Mouse (Mus musculus): Measurements from ENCODE around the gene Lipt1. TPM values are rescaled to one million over a fixed set of nuclear protein-coding genes. Genes with fewer than 3 reads are reported as not detected.

Lipt1 gene
- polyA plus RNA-seq, 2 experiments = 6.4 to 9.5 TPM

DNA sequence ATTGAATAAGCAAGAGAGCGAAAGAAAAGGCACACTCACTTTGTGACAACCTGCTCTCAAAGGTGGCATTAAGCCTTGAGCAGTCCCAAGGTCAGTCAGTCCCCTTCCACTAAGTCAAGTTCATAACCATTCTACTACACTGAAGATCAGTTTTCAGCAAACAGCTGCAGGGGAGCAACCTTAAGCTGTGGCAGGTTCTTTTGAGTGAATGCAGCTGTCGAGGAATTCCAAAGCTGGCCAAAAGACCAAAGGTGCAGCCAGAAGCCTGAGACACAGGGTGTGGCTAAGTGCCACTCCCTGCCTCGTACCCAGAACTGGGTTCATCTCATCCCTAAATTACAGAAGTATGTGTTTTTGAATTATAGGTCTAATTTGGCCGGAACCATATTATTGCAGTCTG, 28.3 kb downstream of the Lipt1 start:
- Histone ChIP-seq H3K27ac (replicated peaks; ENCODE audit: low read depth, low read length) (no peak overlapping the region), H3K4me2 (replicated peaks; ENCODE audit: low read depth, low read length, severe bottlenecking) (no peak overlapping the region), H3K36me3 (ENCODE audit: control insufficient read depth, insufficient read depth, low read length) (peaks cover 47% of the 10 kb centered on the region), H3K4me1 (ENCODE audit: control insufficient read depth, insufficient read depth, low read length) (no peaks in the 10 kb centered on the region), H3K4me3 (replicated peaks; ENCODE audit: low read length) (no peak overlapping the region), H3K9ac (ENCODE audit: low read depth, low read length, severe bottlenecking) (no peak overlapping the region), H3K9me3 (ENCODE audit: control insufficient read depth, low read length) (no peaks in the 10 kb centered on the region), H3K27me3 (ENCODE audit: control insufficient read depth, insufficient read depth, low read length) (no peaks in the 10 kb centered on the region)
- TF ChIP-seq POLR2A (IDR thresholded peaks at IDR 0.05; ENCODE audit: borderline replicate concordance, extremely low read depth, insufficient read depth, insufficient read length) = no peak
- no peak for DNase-seq (ENCODE audit: low spot score)
- ATAC-seq (ENCODE audit: low FRiP score, low read depth) = no peak
- WGBS = 70% methylated on average over 4 of the region's 4 CpGs

DNA sequence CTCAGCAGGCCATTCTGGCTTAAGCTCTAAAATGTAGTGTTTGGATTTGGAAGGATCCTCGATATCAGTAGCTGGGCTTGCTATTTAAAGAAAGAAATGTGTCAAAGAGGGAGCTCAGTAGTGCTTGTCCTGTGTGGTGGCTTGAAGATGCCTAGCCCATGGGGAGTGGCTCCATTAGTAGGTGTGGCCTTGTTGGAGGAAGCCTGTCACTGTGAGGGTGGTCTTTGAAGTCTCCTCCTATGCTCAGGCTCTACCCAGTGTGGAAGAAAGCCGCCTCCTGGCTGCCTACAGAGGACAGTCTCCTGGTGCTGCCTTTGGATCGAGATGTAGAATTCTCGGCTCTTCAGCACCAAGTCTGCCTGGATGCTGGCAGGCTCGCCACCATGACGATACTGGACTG, 28.8 kb downstream of the Lipt1 start:
- Histone ChIP-seq H3K4me2 (replicated peaks; ENCODE audit: low read depth, low read length, severe bottlenecking) (no peak overlapping the region), H3K4me3 (replicated peaks; ENCODE audit: low read length) (no peak overlapping the region), H3K36me3 (ENCODE audit: control insufficient read depth, insufficient read depth, low read length) (peaks cover 43% of the 10 kb centered on the region), H3K4me1 (ENCODE audit: control insufficient read depth, insufficient read depth, low read length) (no peaks in the 10 kb centered on the region), H3K9ac (ENCODE audit: low read depth, low read length, severe bottlenecking) (no peak overlapping the region), H3K27ac (replicated peaks; ENCODE audit: low read depth, low read length) (no peak overlapping the region), H3K9me3 (ENCODE audit: control insufficient read depth, low read length) (no peaks in the 10 kb centered on the region), H3K27me3 (ENCODE audit: control insufficient read depth, insufficient read depth, low read length) (no peaks in the 10 kb centered on the region)
- TF ChIP-seq POLR2A (IDR thresholded peaks at IDR 0.05; ENCODE audit: borderline replicate concordance, extremely low read depth, insufficient read depth, insufficient read length) = no peak
- WGBS = 43% methylated on average over 6 of the region's 6 CpGs
- DNase-seq (ENCODE audit: low spot score) (no peak), ATAC-seq (ENCODE audit: low FRiP score, low read depth) (no peak)

DNA sequence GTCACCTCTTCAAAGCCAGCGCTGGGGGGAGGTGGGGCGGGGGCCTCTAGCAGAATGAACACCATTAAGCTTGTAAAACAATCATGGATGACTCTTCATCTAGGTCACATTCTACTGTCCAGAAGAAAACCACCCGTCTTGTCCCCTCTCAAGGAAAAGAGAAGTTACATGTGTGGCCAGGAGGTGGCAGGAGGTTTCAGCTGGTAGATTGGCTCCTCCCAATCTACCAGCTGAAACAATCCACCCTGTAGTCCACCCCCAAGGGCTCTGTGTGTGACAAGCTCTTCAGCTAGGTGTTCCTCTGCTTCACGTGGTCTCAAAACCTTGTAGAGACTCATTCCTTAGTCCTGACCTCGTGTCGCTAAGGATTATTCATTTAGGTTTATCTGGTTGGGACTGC, 31.6 kb downstream of the Lipt1 start:
- no peaks in the 10 kb centered on the region for H3K27me3 ChIP-seq (ENCODE audit: control insufficient read depth, insufficient read depth, low read length)
- H3K27ac ChIP-seq (replicated peaks; ENCODE audit: low read depth, low read length) = no peak overlapping the region
- no peak for ATAC-seq (ENCODE audit: low FRiP score, low read depth)
- no peak overlapping the region for H3K9ac ChIP-seq (ENCODE audit: low read depth, low read length, severe bottlenecking)
- H3K36me3 ChIP-seq (ENCODE audit: control insufficient read depth, insufficient read depth, low read length) = peaks cover 18% of the 10 kb centered on the region
- H3K4me2 ChIP-seq (replicated peaks; ENCODE audit: low read depth, low read length, severe bottlenecking) = no peak overlapping the region
- WGBS = 32% methylated on average over 6 of the region's 6 CpGs
- H3K4me3 ChIP-seq (replicated peaks; ENCODE audit: low read length) = no peak overlapping the region
- H3K9me3 ChIP-seq (ENCODE audit: control insufficient read depth, low read length) = no peaks in the 10 kb centered on the region
- H3K4me1 ChIP-seq (ENCODE audit: control insufficient read depth, insufficient read depth, low read length) = no peaks in the 10 kb centered on the region
- no peak for TF ChIP-seq POLR2A (IDR thresholded peaks at IDR 0.05; ENCODE audit: borderline replicate concordance, extremely low read depth, insufficient read depth, insufficient read length)
- DNase-seq (ENCODE audit: low spot score) = no peak

DNA sequence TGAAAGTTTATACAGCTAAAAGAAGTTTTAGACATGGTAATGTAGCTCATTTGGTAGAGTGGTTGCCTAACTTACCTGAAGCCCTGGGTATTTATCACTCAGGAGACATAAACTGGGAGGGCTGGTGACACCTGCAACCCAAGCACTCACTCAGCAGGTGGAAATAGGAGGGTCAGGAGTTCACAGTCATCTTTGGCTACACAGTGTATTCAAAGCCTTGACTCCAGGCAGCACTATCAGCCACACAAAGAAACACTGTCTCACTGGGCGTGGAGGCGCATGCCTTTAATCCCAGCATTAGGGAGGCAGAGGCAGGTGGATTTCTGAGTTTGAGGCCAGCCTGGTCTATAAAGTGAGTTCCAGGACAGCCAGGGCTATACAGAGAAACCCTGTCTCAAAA, 41.2 kb downstream of the Lipt1 start:
- H3K36me3 ChIP-seq (ENCODE audit: control insufficient read depth, insufficient read depth, low read length) = no peaks in the 10 kb centered on the region
- no peak for ATAC-seq (ENCODE audit: low FRiP score, low read depth)
- no peaks in the 10 kb centered on the region for H3K4me1 ChIP-seq (ENCODE audit: control insufficient read depth, insufficient read depth, low read length)
- no peaks in the 10 kb centered on the region for H3K27me3 ChIP-seq (ENCODE audit: control insufficient read depth, insufficient read depth, low read length)
- WGBS = 83% methylated on average over 2 of the region's 2 CpGs
- no peak for TF ChIP-seq POLR2A (IDR thresholded peaks at IDR 0.05; ENCODE audit: borderline replicate concordance, extremely low read depth, insufficient read depth, insufficient read length)
- no peak overlapping the region for H3K27ac ChIP-seq (replicated peaks; ENCODE audit: low read depth, low read length)
- H3K4me2 ChIP-seq (replicated peaks; ENCODE audit: low read depth, low read length, severe bottlenecking) = no peak overlapping the region
- DNase-seq (ENCODE audit: low spot score) = no peak
- H3K9me3 ChIP-seq (ENCODE audit: control insufficient read depth, low read length) = no peaks in the 10 kb centered on the region
- no peak overlapping the region for H3K4me3 ChIP-seq (replicated peaks; ENCODE audit: low read length)
- no peak overlapping the region for H3K9ac ChIP-seq (ENCODE audit: low read depth, low read length, severe bottlenecking)

DNA sequence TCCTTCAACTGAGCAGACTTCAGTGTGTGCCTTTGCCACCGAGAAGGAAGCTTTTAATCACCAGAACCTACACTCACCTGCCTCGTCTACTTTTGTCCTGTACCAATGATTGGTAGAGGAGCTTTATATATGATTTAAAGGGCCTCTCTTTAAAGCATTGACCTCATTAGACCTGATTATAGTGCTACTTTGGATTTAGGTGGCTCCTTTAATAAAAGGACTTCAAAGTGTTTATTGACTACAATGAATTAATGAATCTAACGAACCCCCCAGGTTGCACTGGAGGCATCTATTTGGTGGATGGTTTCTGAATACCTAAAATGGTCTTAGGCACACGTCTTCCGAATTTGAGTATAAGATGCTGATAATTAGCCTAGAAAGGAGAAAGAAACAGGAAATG, 44.9 kb downstream of the Lipt1 start, which contains the start of gene Lyg2:
TSS of gene Lyg2 (minus strand) at position 101 of the 400 bp plus-strand sequence.
- WGBS = 40% methylated on average over 5 of the region's 5 CpGs
- no peak within 1 kb of the TSS for H3K4me3 ChIP-seq (replicated peaks; ENCODE audit: low read length)
- H3K9ac ChIP-seq (ENCODE audit: low read depth, low read length, severe bottlenecking) = no peak within 1 kb of the TSS
- H3K4me1 ChIP-seq (ENCODE audit: control insufficient read depth, insufficient read depth, low read length) = no peaks in the 10 kb centered on the region
- no peak within 1 kb of the TSS for H3K4me2 ChIP-seq (replicated peaks; ENCODE audit: low read depth, low read length, severe bottlenecking)
- DNase-seq (ENCODE audit: low spot score) = no peak
- no peaks in the 10 kb centered on the region for H3K36me3 ChIP-seq (ENCODE audit: control insufficient read depth, insufficient read depth, low read length)
- no peak within 1 kb of the TSS for H3K27ac ChIP-seq (replicated peaks; ENCODE audit: low read depth, low read length)
- ATAC-seq (ENCODE audit: low FRiP score, low read depth) = no peak
- no peaks in the 10 kb centered on the region for H3K27me3 ChIP-seq (ENCODE audit: control insufficient read depth, insufficient read depth, low read length)
- no peaks in the 10 kb centered on the region for H3K9me3 ChIP-seq (ENCODE audit: control insufficient read depth, low read length)
- no peak for TF ChIP-seq POLR2A (IDR thresholded peaks at IDR 0.05; ENCODE audit: borderline replicate concordance, extremely low read depth, insufficient read depth, insufficient read length)

DNA sequence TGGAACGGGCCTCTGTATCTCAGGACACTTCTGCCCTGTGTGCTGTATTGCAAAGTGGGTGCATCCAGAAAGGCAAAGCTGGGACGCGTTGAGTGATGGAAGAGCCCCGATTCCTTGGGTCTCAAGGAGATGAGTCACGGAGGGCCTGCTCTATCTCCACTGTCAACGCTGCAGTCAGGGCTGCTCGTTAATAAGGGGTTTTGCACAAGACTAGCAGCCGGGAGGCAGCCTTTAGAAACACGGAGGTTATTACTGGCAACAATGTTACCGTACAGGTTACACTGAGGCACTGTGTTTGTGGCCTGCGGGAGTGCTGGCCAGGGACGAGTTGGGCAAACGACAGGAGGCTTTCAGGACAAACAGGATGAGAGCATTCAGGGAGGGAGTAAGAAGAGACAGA, 46.1 kb downstream of the Lipt1 start:
- Histone ChIP-seq H3K9ac (ENCODE audit: low read depth, low read length, severe bottlenecking) (no peak overlapping the region), H3K9me3 (ENCODE audit: control insufficient read depth, low read length) (no peaks in the 10 kb centered on the region), H3K36me3 (ENCODE audit: control insufficient read depth, insufficient read depth, low read length) (no peaks in the 10 kb centered on the region), H3K4me2 (replicated peaks; ENCODE audit: low read depth, low read length, severe bottlenecking) (no peak overlapping the region), H3K27ac (replicated peaks; ENCODE audit: low read depth, low read length) (no peak overlapping the region), H3K4me3 (replicated peaks; ENCODE audit: low read length) (no peak overlapping the region), H3K27me3 (ENCODE audit: control insufficient read depth, insufficient read depth, low read length) (no peaks in the 10 kb centered on the region), H3K4me1 (ENCODE audit: control insufficient read depth, insufficient read depth, low read length) (no peaks in the 10 kb centered on the region)
- WGBS = 53% methylated on average over 13 of the region's 13 CpGs
- TF ChIP-seq POLR2A (IDR thresholded peaks at IDR 0.05; ENCODE audit: borderline replicate concordance, extremely low read depth, insufficient read depth, insufficient read length) = no peak
- DNase-seq (ENCODE audit: low spot score) (no peak), ATAC-seq (ENCODE audit: low FRiP score, low read depth) (no peak)

All from limb, embryonic 14.5 days (tissue).